Mouse (Mus musculus) gonadal fat pad, adult 2 months (tissue): ENCODE data around the gene Col13a1. TPM values are rescaled to one million over a fixed set of nuclear protein-coding genes. Genes with fewer than 3 reads are reported as not detected.

Experiments
- DNase-seq: peaks from one replicate; pipeline ENCODE4 v3.0.0-alpha.2; 2012; ENCODE audit warnings: low read depth
- polyA plus RNA-seq: library from polyadenylated mRNA; depleted of rRNA; stranded (reverse); fragments of >200 nt; gene quantifications from 2 replicates; pipeline ENCODE4 v1.2.3, GENCODE M21; 2012

Gene Col13a1
- polyA plus RNA-seq, 1 experiment = 0.97 TPM

DNA sequence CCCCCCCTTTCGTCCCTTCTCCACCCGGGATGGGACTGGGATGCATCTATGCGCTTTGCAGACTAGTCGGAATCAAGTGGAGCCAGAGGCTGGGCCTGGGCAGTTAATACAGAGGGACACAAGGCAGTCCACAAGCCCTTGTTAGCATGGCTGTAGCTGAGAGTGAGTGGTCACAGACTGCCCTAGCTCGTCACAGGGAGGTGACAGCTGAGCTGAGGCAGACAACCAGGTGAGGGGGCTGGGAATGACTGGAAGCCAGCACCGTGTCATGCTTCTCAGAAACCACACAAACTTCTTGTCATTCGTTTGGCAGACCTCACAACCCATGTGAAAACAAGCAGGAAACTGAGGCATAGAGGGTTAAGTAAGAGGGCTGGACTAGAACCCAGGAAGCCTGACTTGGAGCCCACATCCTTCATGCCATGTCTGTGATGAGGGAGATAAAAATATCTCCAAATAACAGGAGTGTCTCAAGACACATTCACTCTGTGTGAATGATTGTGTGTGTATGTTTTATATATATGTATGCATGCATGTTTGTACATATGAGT lies 10.8 kb downstream of the Col13a1 start:
- DNase-seq = no peak

DNA sequence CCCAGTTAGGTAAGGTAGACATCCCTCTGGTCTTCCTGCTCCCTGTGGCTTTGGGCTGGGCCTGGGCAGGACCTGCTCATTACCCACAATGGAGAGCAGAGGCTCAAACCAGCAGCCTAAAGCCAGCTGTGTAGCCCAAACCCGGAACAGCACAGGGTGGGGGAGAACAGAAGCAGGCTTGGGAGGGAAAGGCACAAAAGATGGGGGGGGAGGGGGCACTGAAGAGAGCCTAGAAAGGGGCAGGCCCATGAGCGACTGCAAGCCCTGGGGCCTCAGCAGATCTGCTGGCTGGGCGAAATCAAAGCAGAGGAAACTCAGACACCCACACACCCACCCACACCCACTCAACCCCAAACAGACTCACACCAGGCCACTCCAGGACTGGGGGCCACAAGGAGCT lies 11.7 kb downstream of the Col13a1 start:
- DNase-seq = no peak

DNA sequence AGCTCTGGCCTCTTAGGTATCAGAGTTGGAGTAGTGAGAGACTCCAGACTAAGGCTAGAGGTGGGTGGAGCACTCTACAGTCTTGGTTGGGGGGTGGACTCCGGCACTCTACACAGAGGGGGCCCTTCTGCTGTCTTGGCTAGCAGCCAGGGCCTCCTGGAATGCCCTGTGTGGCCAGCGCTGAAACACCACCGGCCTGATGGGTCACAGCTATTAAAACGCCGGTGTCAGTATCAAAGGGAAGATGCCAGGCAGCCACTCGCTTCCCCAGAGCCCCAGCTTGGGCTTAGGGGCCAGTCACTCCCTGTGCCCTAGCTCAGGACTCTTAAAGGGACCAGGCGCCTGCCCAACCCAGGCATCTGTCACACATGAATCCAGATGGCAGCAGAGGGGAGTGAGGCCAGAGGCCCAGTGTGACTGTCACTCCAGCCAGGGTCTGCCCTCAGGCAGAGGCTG lies 13.5 kb downstream of the Col13a1 start:
- DNase-seq = no peak

DNA sequence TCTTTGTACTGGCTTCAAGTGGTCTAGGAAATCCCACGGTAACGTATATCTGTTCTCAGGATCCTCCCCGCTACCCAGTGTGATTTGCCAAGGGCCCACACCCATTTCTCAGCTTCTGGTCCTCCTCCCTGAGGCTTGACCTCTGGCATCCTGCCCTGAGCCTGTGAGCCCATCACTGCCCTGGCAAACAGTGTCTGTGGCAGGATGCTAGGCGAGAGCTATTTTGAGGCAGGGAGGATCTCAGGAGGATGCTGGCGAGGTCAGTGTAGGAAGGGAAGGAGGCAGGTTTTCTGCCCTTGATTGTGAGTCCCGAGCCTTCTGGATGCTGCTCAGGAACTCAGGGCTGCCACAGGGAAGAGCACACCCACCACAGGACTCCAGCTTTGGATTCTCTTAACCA lies 22.2 kb downstream of the Col13a1 start:
- DNase-seq = no peak

DNA sequence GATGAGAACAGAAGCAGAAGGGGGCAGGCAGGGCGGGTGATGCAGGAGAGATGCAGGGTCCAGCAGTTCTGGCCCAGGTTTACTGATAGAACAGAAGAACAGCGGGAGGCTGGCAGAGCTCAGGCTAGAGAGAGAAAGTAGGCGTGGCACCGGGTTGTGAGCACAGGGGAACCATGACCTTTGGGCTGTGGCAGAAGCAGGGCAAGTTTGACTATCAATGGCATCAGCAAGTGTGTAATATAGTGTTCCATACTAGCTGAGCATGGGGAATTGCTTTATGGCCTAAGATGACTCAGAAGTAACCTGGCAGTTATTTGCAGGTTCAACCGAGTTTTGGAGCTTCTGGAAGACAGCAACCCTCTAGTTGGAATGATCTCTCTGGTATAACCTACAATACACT lies 25.0 kb downstream of the Col13a1 start:
- no peak for DNase-seq

DNA sequence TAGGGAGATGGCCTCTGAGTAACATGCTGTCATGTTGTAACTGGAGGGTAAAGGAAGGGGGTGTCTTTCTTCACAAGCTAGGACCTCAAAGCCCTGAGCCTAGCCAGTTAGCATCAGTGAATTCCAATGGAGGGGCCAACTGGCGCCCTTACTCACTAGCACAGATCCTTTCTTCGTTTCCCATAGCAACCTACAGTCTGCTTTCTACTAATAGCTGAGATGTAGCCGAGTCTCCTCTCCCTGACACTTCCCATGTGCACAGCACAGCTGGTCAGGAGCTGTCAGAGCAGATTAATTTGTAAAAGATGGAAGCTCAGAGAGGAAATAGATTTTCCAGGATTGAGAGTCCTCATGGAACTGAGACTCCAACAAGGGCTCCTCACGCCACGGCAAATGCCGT lies 29.4 kb downstream of the Col13a1 start:
- DNase-seq = no peak

DNA sequence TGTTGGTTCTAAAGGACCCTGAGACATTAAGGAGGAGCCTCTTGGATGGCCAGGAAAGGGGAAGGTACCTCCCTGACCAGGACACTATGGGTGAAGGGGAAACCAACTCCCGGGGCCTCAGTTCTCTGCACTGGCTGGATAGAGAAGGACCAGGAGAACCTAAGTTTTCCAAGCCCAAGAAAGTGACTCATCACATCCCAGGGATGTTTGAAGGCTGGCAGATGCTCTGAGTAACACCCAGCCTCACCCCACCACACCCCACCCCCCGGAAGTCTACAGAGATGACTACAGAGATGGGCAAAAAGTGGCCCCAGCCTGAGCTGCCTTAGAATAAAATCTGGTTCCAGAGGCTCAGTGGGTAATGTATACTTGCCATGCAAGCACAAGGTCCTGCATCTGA lies 34.5 kb downstream of the Col13a1 start:
- no peak for DNase-seq

DNA sequence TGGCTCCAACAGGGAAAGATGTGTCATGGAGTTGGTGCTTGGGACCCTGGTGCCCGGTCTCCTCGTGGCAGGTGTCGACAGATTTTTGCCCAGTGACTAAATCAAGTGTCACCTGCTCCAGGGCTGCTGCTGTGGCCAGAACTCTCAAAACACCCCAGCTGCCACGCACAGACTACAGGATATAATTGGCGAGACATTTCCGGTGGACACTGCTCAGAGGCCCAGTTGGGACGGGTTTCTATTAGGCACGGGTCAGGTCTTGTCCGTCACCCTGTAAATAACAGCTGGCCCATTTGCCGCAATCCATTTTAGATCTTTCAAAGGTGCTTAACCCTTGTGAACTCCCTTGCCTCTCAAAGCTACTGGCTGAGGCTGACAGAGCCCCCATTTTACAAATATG lies 35.4 kb downstream of the Col13a1 start:
- DNase-seq = no peak

DNA sequence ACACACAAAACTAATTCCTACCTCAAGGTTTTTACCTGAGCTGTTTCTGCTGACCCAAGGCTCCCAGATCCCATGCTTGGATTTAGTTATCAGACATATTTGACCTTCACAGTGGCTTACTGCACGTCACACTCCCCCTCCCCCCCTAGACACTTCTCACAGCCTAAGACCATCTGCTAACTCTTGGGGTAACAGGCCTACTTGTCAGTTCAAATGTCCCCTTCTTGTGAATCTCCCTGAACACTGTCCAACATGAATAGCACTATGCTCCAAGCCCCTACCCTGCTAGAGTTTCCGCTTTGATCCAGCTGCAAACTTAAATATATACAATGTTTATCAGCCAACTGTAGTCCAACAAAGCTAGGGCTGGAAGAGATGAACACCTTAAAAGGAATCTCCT lies 36.2 kb downstream of the Col13a1 start:
- DNase-seq = no peak

DNA sequence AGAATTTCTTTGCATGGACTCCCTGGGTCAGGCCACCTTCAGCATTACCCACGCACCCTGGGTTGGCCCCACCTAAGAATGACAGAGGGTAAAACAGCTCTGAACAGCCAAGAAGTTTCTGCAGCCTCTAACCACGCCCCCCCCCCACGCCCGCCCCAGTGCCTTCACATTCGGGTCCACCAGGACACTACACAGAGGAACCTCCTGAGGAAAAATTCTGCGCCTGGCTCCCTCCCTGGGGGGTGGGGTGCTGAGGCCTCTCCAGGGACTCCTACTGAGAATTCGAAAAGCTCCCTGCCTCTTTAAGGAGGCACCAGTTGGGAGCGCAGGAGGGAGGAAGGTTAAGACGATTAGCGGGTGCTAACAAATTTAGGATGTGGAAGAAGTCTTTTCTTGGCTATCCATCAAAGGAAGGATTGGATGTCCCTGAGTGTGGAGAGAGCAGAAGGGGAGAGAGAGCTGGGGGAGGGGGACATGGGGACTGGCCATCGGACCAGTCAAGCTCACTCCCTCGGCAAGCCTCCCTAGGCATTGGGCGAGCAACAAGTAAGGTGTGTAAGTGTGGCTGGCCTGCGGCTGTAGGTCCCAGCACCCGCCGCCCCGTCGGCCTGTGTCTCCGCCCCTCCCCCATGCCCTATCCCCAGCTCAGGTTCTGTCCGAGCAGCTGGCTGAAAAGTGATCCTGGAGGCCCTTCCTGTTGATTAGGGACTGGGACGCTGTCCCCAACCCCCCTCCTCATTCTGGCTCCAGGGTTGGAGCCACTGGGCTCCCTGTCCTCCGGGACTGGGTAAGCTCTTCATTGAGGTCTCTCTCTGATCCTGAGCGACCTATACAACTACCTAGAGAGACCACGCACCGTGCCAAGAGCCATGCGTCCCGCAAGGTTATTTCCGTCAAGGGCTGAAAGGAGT lies 42.4 kb downstream of the Col13a1 start:
- no peak for DNase-seq

DNA sequence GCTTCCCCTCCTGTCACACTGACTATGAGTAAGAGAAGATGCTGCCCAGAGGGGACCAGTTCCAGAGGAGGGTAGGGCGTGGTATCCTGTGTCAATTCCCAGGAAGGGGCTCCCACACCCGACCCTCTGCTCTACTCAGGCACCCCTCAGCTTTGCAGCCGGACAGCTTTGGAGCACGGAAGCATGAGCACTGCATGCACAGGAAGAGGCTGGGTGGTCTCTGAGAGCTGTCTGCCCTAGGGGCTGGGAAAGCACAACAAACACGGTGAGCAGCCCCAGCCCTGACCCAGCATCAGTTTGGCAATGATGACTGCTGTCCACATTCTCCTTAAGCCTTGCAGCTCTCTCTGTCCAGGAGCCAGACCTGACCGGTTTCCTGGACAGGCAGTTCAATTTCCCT lies 47.2 kb downstream of the Col13a1 start:
- DNase-seq = no peak

DNA sequence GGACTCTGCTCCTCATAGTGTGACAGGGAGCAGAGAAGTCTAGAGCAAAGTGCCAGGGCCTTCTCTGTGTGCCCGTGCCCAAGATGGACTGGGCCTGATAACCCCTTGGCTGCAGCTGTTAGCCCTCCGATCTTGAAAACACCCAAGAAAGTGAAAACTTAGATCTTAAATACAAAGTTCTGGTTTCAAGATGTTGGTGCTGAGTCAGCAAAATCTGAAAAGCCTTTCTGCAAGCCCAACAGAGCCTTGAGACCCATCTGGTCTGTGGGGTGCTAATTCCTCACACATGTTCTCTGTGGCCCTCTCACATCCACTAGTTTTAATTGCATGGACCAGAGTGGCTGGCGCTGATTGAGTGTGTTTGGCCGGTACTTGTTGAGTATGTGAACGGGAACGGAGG lies 49.0 kb downstream of the Col13a1 start:
- no peak for DNase-seq

DNA sequence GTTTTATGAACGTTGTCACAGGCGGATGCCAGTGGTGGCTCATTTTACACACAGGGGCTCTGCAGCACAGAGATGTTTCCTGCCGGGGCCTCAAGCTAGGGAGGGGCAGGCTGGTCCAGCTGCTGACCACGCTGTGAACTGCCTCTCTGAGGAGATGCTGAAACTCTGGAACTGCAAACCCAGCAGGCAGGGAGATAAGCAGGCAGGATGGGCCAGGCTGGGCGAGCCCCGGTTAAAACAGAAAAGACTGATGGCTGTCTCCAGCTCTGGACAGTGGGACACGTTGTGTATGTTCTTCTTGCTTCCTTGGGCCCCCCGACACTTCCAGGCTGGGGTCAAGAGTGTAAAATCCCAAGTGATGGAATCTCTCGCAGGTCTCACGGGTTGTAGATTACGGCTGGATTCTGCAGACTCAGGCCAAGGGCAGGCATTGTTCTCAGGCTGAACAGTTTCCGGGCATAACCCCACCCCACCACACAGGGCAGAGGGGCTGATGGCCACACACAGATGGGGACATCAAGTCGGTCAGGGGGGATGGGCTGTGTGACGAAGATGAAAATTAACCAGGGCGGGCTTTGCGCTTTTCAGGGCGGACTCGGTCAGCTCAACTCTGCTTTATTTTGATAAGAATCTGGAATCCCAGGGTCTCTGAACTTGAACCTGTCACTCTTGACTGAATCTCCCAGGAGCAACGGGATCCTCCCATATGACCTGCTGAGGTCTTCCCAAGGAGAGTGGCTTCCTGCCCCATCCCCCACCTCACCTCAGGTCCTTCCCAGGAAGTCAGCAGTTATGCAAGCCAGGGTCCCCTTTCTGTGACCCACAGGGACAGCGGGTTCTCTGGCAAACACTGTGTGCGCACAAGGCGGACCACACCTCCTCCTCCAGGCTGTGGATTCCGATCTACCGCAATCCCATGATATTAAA lies 49.9 kb downstream of the Col13a1 start:
- DNase-seq = no peak

DNA sequence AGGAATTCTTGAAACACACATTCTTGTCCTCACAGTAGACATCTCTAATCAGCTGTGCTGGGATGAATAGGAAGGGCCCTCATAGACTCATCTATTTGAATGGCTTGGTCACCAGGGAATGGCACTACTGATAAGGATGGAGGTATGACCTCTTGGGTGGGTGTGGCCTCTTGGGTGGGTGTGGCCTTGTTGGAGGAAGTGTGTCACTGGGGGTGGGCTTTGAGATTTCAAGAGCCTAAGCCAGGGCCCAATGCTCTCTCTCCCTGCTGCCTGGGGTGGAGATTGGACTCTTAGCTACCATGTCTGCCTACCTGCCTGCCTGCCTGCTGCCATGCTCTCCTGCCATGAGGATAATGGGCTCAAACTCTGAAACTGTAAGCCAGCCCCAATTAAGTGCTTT lies 53.2 kb downstream of the Col13a1 start:
- DNase-seq = no peak

DNA sequence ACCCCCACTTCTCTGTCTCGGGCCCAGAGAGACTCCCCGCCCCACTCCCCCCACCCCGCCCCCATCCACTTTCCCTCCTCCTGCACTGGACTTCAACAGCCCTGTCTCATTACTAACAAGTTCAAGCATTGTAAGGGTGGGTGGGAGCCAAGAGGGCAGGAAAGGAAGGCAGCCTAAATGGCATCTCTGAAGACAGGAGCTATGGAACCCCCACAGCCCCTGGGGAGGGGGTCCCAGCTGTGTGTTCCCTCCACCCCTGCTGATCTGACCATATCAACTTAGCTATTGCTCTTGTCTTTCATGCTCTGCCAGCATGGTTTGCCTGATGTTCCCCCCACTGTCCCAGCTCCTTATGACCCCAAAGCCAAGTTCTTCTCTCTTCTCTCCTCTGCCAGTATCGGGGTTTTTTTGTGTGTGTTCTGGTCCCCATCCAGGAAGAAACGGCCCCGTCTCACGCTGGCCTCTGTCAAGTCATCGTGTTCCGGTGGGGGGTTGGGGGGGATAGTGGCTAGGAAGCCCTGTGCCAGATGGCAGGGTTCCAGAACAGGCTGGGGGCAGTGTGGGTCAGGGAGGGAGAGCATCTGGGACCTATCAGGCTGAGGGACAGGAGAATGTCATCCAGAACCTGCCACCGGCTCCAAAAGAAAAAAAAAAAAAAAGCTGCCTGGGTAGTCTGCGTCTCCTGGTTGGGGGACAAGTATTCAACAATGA lies 58.1 kb downstream of the Col13a1 start:
- no peak for DNase-seq

DNA sequence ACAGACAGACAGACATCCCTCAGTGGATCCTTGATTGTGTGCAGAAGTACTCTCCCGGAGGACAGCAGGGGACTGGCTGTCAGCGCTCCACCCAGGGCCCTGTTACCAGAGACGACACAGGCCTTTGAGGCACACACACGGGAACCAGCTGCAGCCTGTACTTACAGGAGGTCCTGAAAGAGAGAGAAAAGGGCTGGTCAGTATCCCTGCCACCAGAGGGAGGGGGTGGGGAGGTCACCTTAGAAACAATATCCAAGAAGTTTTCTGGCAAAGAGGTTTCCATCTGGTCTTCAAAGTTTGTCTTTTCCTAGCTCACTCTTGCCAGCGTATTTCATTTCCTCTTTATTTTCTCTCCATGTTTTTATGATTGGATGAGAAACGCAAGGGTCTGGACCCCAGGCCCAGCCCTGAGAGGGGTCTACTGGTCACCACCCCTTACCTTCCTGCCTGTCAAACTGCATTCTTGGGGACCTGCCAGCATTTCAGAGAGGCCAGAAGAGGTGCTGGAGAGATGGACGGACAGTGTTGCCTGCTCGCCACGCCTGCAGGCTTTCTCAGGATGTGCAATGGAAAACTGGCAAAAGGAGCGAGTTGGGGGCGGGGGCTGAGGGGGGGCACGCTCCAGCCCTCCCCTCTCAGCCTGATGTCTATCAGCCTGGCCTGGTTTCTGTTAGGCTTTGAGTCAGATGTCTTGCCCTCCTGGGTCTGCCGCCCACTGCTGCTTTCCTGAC lies 58.8 kb downstream of the Col13a1 start:
- DNase-seq = no peak

DNA sequence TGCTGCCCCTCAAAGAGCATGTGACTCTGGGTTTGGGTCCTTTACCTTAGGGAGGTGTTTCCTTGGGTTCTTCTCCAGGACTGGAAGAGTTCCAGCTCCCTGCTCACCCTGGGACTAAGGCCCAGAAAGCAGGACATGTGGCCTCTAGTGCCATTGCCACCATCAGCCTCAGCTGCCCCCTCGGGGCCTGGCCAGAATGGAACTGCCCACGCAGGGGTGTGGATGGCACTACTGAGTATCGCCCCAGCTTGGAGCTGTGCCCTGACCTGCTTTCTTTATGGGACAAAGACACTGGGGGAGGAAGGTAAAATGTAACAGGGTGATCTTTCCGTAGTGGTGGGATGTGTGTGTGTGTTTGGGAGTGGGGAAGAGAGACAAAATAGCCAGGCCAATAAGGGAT lies 59.4 kb downstream of the Col13a1 start:
- DNase-seq = no peak

DNA sequence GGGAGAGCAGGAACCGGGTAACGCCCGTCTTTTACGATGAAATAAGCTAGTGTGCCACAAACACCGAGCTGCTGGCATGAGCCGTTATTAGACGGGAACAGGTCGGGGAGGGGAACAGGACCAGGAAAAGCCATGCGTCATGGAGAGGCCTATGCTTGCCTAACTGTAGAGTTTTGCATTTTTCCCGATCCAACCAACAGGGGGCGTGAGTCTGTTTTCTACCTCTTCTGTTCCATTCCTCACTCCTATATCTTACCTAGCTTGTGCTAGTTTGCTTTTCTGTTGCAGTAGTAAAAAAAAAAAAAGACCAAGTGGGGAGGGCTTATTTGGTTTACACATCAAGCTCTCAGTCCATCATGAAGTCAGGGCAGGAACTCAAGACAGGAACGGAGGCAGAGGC lies 61.8 kb downstream of the Col13a1 start:
- DNase-seq = no peak

DNA sequence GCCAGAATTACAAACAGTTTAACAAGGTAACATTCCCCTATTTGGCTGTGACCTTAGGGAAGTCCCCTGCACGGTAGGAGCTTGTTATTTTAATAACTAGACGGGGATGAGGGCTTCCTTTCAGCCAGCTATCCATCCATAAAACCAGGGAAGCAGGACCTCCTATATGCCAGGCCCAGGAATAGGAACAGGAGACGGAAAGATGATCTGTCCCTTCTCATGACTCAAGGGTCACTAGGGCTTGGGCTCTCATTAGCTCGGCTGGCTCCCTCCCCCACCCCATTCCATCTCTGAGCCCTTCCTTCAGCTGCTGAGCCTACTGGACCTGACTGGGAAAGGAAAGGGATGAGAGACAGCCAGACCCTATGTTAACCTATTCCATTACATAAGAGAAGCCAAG lies 67.1 kb downstream of the Col13a1 start:
- DNase-seq = no peak

DNA sequence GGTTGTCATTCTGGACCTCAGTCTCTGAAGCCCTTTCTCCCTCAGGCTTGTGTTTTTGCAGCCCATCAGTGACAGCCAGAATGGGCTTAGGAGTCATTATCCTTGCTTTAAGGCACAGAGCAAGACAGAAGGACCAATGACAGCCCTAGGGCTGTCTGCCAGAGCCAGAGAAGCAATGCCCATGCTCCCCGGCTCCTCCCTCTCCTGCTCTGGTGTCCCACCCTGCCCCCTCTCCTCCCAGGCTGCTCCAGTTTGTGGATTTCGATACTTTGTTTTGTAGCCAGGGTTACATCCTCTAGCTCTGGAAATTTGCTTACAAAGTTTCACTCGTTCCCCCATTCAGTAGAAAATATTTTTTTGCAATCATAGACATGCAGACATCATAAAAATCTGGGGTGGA lies 69.9 kb downstream of the Col13a1 start:
- no peak for DNase-seq

DNA sequence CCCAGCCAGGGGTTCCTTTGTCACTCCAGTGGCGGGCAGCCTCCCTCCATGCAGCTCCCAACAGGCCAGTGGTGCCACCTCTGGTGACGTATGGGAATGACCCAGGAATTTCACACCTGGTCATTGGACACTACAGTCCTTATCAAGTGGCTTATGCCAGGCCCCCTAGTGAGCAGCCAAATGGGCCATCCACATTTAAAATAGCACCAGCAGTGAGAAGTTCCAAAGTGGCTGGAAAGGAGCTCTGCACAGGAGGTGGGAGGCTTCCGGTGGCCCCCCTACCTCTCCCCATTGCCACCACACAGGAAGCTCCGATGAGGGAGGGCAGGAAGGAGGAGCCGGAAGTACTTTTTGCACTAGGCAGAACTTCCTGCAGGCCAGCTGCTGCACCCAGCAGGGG lies 72.7 kb downstream of the Col13a1 start:
- no peak for DNase-seq
